8 mouse cellular contexts compared by ENCODE assay signal in genomic region chr6:116651437-116652118, GRCm38 (mm10). TPM values are rescaled to one million over a fixed set of nuclear protein-coding genes. Genes with fewer than 3 reads are reported as not detected.
DNase-seq lines count a peak whose midpoint lies in the region; ATAC-seq and TF ChIP-seq lines count a peak whose summit lies in the region.

No protein-coding gene starts in this region.

- peak overlapping the region; percentile 44; the same call in 1 of the 2 replicates for H3K9ac ChIP-seq in heart, embryonic 12.5 days

- no peaks in the 10 kb centered on the region for H3K79me2 ChIP-seq in myocyte (ENCODE audit: control insufficient read depth, insufficient read depth)

- ATAC-seq in heart, embryonic 12.5 days (ENCODE audit: insufficient number of reproducible peaks, low FRiP score): no peak; the same call in 1 of the 2 replicates

- TF ChIP-seq POLR2A in spleen, adult 2 months (IDR thresholded peaks at IDR 0.05; ENCODE audit: low read depth, low read length): no peak
- no peak for TF ChIP-seq POLR2A in myocyte (IDR thresholded peaks at IDR 0.05; ENCODE audit: insufficient read length, low read depth)

- H3K4me3 ChIP-seq in spleen, adult 2 months (ENCODE audit: extremely low read depth, insufficient read depth, insufficient read length): 0 out of 2 replicates have a peak overlapping the region, but pooled peaks have one; percentile 4
- H3K4me3 ChIP-seq in heart, embryonic 12.5 days: no peak overlapping the region
- peak overlapping the region; percentile 21 for H3K4me3 ChIP-seq in myocyte

- no peak overlapping the region for H3ac ChIP-seq in myocyte (ENCODE audit: control insufficient read depth, insufficient read length)

- peaks cover 1% of the 10 kb centered on the region; the same call in 1 of the 2 replicates for H3K36me3 ChIP-seq in spleen, adult 2 months (ENCODE audit: control insufficient read depth, insufficient read depth, low read length)
- no peaks in the 10 kb centered on the region for H3K36me3 ChIP-seq in heart, embryonic 12.5 days
- no peaks in the 10 kb centered on the region for H3K36me3 ChIP-seq in myocyte (ENCODE audit: control insufficient read depth, insufficient read depth)

- 20% methylated on average over 20 of the region's 20 CpGs for WGBS in spleen, adult 2 months
- WGBS in heart, embryonic 12.5 days: 60% methylated on average over 20 of the region's 20 CpGs

- 0 out of 2 replicates have a peak, but pooled peaks cover 2% of the 10 kb centered on the region for H3K27me3 ChIP-seq in spleen, adult 2 months (ENCODE audit: control insufficient read depth, insufficient read depth, low read length)
- H3K27me3 ChIP-seq in heart, embryonic 12.5 days (replicated peaks): no peaks in the 10 kb centered on the region
- H3K27me3 ChIP-seq in myocyte (ENCODE audit: control insufficient read depth, insufficient read depth, insufficient read length): no peaks in the 10 kb centered on the region

- H3K27ac ChIP-seq in spleen, adult 2 months (ENCODE audit: insufficient read depth, low read length): no peak overlapping the region
- no peak overlapping the region; the same call in 1 of the 2 replicates for H3K27ac ChIP-seq in heart, embryonic 12.5 days (ENCODE audit: poor library complexity, severe bottlenecking)

- no peaks in the 10 kb centered on the region; the same call in 1 of the 2 replicates for H3K4me1 ChIP-seq in spleen, adult 2 months (ENCODE audit: control insufficient read depth, insufficient read depth, insufficient read length)
- H3K4me1 ChIP-seq in heart, embryonic 12.5 days (replicated peaks): peaks cover 32% of the 10 kb centered on the region

- intact Hi-C loops in left cerebral cortex, postnatal 25 days (cut with DNase I): loop anchor here (5.0 to 10.0 kb wide), 2 partner anchors 113 to 516 kb away; partner anchors contain the start of gene Cxcl12

- no peak for TF ChIP-seq CTCF in spleen, adult 2 months (IDR thresholded peaks at IDR 0.05; ENCODE audit: extremely low read depth, insufficient read depth, insufficient read length, insufficient replicate concordance)

- H3K4me2 ChIP-seq in heart, embryonic 12.5 days: peak overlapping the region; percentile 44
- H3K4me2 ChIP-seq in myocyte (ENCODE audit: low read depth): peak overlapping the region; percentile 79

- no peaks in the 10 kb centered on the region for H3K9me3 ChIP-seq in heart, embryonic 12.5 days (replicated peaks)

- DNase-seq in spleen, adult 2 months (ENCODE audit: low read depth in 1 of 2, low spot score in 2 of 2): no peak
- DNase-seq in spleen, postnatal 36 days (ENCODE audit: low spot score in 2 of 2): no peak
- peak; percentile 71 to 83 for DNase-seq in kidney, postnatal 25 days
- DNase-seq in right cerebral cortex, postnatal 14 days: no peak
- no peak for DNase-seq in left cerebral cortex, postnatal 25 days (ENCODE audit: low spot score in 2 of 2)
- DNase-seq in layer of hippocampus, adult 9-10 months (ENCODE audit: low spot score): no peak

TF ChIP-seq in myocyte, 11 proteins besides CTCF, POLR2A, EP300 and RAD21:
- no peak for TF ChIP-seq TCF12 (IDR thresholded peaks at IDR 0.05; ENCODE audit: insufficient read depth, poor library complexity, severe bottlenecking)
- no peak for TF ChIP-seq SRF (IDR thresholded peaks at IDR 0.05; ENCODE audit: control insufficient read depth, insufficient read length, low read depth)
- TF ChIP-seq E2F4 (IDR thresholded peaks at IDR 0.05; ENCODE audit: insufficient read depth): no peak
- TF ChIP-seq MAX (IDR thresholded peaks at IDR 0.05; ENCODE audit: low read depth): no peak
- TF ChIP-seq TCF3 (IDR thresholded peaks at IDR 0.05; ENCODE audit: insufficient read length, low read depth): no peak
- peak in 1 of 3 experiments; percentile 14 for TF ChIP-seq MYOG (IDR thresholded peaks at IDR 0.05; ENCODE audit: control insufficient read depth in 1 of 3, insufficient read depth in 1 of 3, insufficient read length in 2 of 3, low read depth in 2 of 3)
TF ChIP-seq in myocyte: peak in this region for 1.

RNA-seq across cellular contexts. Expression of gene Depp1, which starts 1.2 kb away (rescaled TPM):
- 2.5 and 2.6 TPM in 2 replicates for polyA plus RNA-seq in spleen, adult 2 months (2012; rRNA removed)
- 4.0 and 4.9 TPM in 2 replicates for polyA plus RNA-seq in heart, embryonic 12.5 days (2016; fragmentation: Nextera tagmentation; extraction: Ambion mirVana)
- polyA plus RNA-seq in myocyte (2012; fragmentation: generic; extraction: Trizol): 12.0 TPM
- total RNA-seq in left cerebral cortex, postnatal 25 days (2021): 1 to 10 TPM; 1.5 to 2.1 TPM

RNA-seq across cellular contexts. Expression of gene Rassf4, which starts 22.2 kb away (rescaled TPM):
- polyA plus RNA-seq in spleen, adult 2 months (2012; rRNA removed): 19.4 and 23.5 TPM in 2 replicates
- polyA plus RNA-seq in heart, embryonic 12.5 days (2016; fragmentation: Nextera tagmentation; extraction: Ambion mirVana): 5.6 and 6.5 TPM in 2 replicates
- 0.86 TPM for polyA plus RNA-seq in myocyte (2012; fragmentation: generic; extraction: Trizol)
- total RNA-seq in left cerebral cortex, postnatal 25 days (2021): 1 to 10 TPM; 4.6 to 4.8 TPM

RNA-seq across cellular contexts. Expression of gene Zfp422, which starts 22.8 kb away (rescaled TPM):
- polyA plus RNA-seq in spleen, adult 2 months (2012; rRNA removed): 5.9 and 7.2 TPM in 2 replicates
- polyA plus RNA-seq in heart, embryonic 12.5 days (2016; fragmentation: Nextera tagmentation; extraction: Ambion mirVana): 95.4 and 97.7 TPM in 2 replicates
- polyA plus RNA-seq in myocyte (2012; fragmentation: generic; extraction: Trizol): 5.2 TPM
- total RNA-seq in left cerebral cortex, postnatal 25 days (2021): 10 to 100 TPM; 23.2 to 24.2 TPM

Comparison
In these comparisons a context has a peak if more than half of its experiments do, and no peak if none do; other contexts are left out.
1. DNase-seq: peak in kidney, postnatal 25 days (2 of 2); none in spleen, adult 2 months (0 of 2), spleen, postnatal 36 days (0 of 2), right cerebral cortex, postnatal 14 days (single experiment), left cerebral cortex, postnatal 25 days (0 of 2) and layer of hippocampus, adult 9-10 months (single experiment).
2. RNA of gene Zfp422, which starts 22.8 kb away (polyA plus RNA-seq): 95.4 to 97.7 TPM in heart, embryonic 12.5 days; 5.9 to 7.2 TPM in spleen, adult 2 months and 5.2 TPM in myocyte (single experiment); every median in the first group is over 10 times any median in the second.